Mouse (Mus musculus) C2C12 (cell line): ENCODE results near the gene Schip1.

Experiments used
- CTCF ChIP-seq: IDR thresholded peaks from one replicate; pipeline ENCODE4 v1.5.1; 2011; ENCODE audit not compliant: control insufficient read depth, insufficient read depth, insufficient read length
- FOSL1 ChIP-seq: IDR thresholded peaks from one replicate; pipeline ENCODE4 v1.8.0; 2011; ENCODE audit warnings: mild to moderate bottlenecking, low read length; ENCODE audit not compliant: poor library complexity, insufficient read depth, severe bottlenecking
- MAX ChIP-seq: IDR thresholded peaks from one replicate; pipeline ENCODE4 v1.6.1; 2011; ENCODE audit warnings: mild to moderate bottlenecking, control low read depth
- MYOD1 ChIP-seq: IDR thresholded peaks from one replicate; pipeline ENCODE4 v1.6.1; 2011; ENCODE audit warnings: low read depth; ENCODE audit not compliant: control insufficient read depth, insufficient read length
- MYOG ChIP-seq: IDR thresholded peaks from one replicate; pipeline ENCODE4 v1.6.1; 2011; ENCODE audit not compliant: control insufficient read depth, insufficient read length; ENCODE audit errors: extremely low read depth
- USF1 ChIP-seq: IDR thresholded peaks from one replicate; pipeline ENCODE4 v1.6.1; 2011; ENCODE audit warnings: low read depth, mild to moderate bottlenecking, control low read depth, moderate library complexity

- TF ChIP-seq CTCF (no peak), USF1 (no peak), FOSL1 (no peak), MYOG (no peak), MAX (no peak), MYOD1 (no peak)
Measured at GRCm38 (mm10) chr3:68535160-68535728, 470.6 kb downstream of the Schip1 start.
